Comparison of ENCODE assay signal across 16 mouse cellular contexts in genomic region chr1:165665758-165666157, GRCm38 (mm10). TPM values are rescaled to one million over a fixed set of nuclear protein-coding genes. Genes with fewer than 3 reads are reported as not detected.
"Had no signal": no experiment of that assay in that cellular context is flagged by ENCODE, and none has a peak within 500 bp of the region (broad histone marks: within the 10 kb centered on the region; RNA-seq: fewer than 3 reads in every experiment).

No protein-coding gene starts in this region.

- H3K4me1 ChIP-seq: liver, embryonic 13.5 days had no signal

- H3K27ac ChIP-seq: kidney, postnatal 0 days; left cerebral cortex, adult 2 months; limb, embryonic 10.5 days; liver, embryonic 13.5 days; lung, embryonic 15.5 days; macrophage; midbrain, embryonic 15.5 days; neural tube, embryonic 12.5 days; stomach, postnatal 0 days had no signal

- H3K4me2 ChIP-seq: liver, embryonic 13.5 days; lung, embryonic 15.5 days; midbrain, embryonic 11.5 days; midbrain, embryonic 15.5 days; neural tube, embryonic 12.5 days had no signal

- H3K27me3 ChIP-seq: liver, embryonic 13.5 days; lung, embryonic 15.5 days; midbrain, embryonic 15.5 days; neural tube, embryonic 12.5 days had no signal

- H3K4me3 ChIP-seq: left cerebral cortex, adult 2 months; limb, embryonic 10.5 days; liver, embryonic 13.5 days; lung, embryonic 15.5 days; megakaryocyte, embryonic 14.5 days; midbrain, embryonic 15.5 days; neural tube, embryonic 12.5 days had no signal

- H3K9me3 ChIP-seq: limb, embryonic 10.5 days; liver, embryonic 13.5 days; lung, embryonic 15.5 days; megakaryocyte, embryonic 14.5 days; midbrain, embryonic 15.5 days; neural tube, embryonic 12.5 days had no signal

- DNase-seq: liver, embryonic 13.5 days; liver, postnatal 0 days; lung, postnatal 14 days; thymus, postnatal 4 days had no signal

- ATAC-seq: liver, postnatal 0 days; midbrain, embryonic 15.5 days had no signal

- H3K9ac ChIP-seq: liver, embryonic 13.5 days; liver, postnatal 0 days; lung, embryonic 15.5 days; midbrain, embryonic 15.5 days; neural tube, embryonic 12.5 days had no signal

- H3K36me3 ChIP-seq: limb, embryonic 10.5 days; liver, embryonic 13.5 days; lung, embryonic 15.5 days; midbrain, embryonic 15.5 days; neural tube, embryonic 12.5 days had no signal

RNA-seq across cellular contexts. Expression of gene Mpzl1, which starts 31.4 kb away (rescaled TPM):
- total RNA-seq: monocyte, adult 5-6 weeks; neutrophil, adult 5-6 weeks had no signal
